Mouse (Mus musculus) limb, embryonic 14.5 days (tissue): ENCODE measurements around the gene Cacna1a. TPM values are rescaled to one million over a fixed set of nuclear protein-coding genes. Genes with fewer than 3 reads are reported as not detected.

Experiments
- ATAC-seq: fragments of 200-750 bp; cut with Nextera tagmentation; 2 replicates; pipeline ENCODE4 v1.8.0; 2017; ENCODE audit warnings: low read depth, moderate number of reproducible peaks, moderate TSS enrichment; ENCODE audit not compliant: low FRiP score
- DNase-seq: peaks from one replicate; pipeline ENCODE4 v3.0.0-alpha.2; 2015; ENCODE audit warnings: low spot score
- H3K27ac ChIP-seq: fragments of 300-500 bp; sonication (generic); replicated peaks from 2 replicates; pipeline ENCODE4 v1.5.1; 2014; ENCODE audit warnings: low read depth, mild to moderate bottlenecking, low read length, moderate library complexity, mixed read lengths
- H3K27me3 ChIP-seq: fragments of 300-500 bp; sonication (generic); 2 replicates; pipeline ENCODE4 v1.6.1; 2014; ENCODE audit warnings: low read length, mixed read lengths; ENCODE audit not compliant: control insufficient read depth, insufficient read depth
- H3K36me3 ChIP-seq: fragments of 300-500 bp; sonication (generic); 2 replicates; pipeline ENCODE4 v1.6.1; 2014; ENCODE audit warnings: mild to moderate bottlenecking, low read length, moderate library complexity, mixed read lengths; ENCODE audit not compliant: control insufficient read depth, insufficient read depth
- H3K4me1 ChIP-seq: fragments of 300-500 bp; sonication (generic); 2 replicates; pipeline ENCODE4 v1.6.1; 2014; ENCODE audit warnings: antibody characterized with exemption, low read length, mixed read lengths; ENCODE audit not compliant: control insufficient read depth, insufficient read depth
- H3K4me2 ChIP-seq: fragments of 300-500 bp; sonication (generic); replicated peaks from 2 replicates; pipeline ENCODE4 v1.6.1; 2014; ENCODE audit warnings: low read depth, mild to moderate bottlenecking, low read length, moderate library complexity; ENCODE audit not compliant: severe bottlenecking
- H3K4me3 ChIP-seq: fragments of 300-500 bp; sonication (generic); replicated peaks from 2 replicates; pipeline ENCODE4 v1.5.1; 2014; ENCODE audit warnings: low read length
- H3K9ac ChIP-seq: fragments of 300-500 bp; sonication (generic); 2 replicates; pipeline ENCODE4 v1.6.1; 2014; ENCODE audit warnings: mild to moderate bottlenecking, low read depth, low read length, moderate library complexity; ENCODE audit not compliant: severe bottlenecking
- H3K9me3 ChIP-seq: fragments of 300-500 bp; sonication (generic); 2 replicates; pipeline ENCODE4 v1.6.1; 2016; ENCODE audit warnings: low read length; ENCODE audit not compliant: control insufficient read depth
- POLR2A ChIP-seq: fragments of 200-500 bp; IDR thresholded peaks from 2 replicates; pipeline ENCODE4 v1.8.0; 2012; ENCODE audit warnings: inconsistent platforms, mild to moderate bottlenecking, moderate library complexity, borderline replicate concordance; ENCODE audit not compliant: insufficient read depth, insufficient read length; ENCODE audit errors: extremely low read depth
- WGBS: fragments of 180-500 bp; shearing (Covaris S2); extraction: QIAGEN DNeasy Blood & Tissue Kit; methylation state at CpG from one replicate; pipeline ENCODE4 v1.1.7; 2014; 5-methylcytosine and 5-hydroxymethylcytosine counted together
- polyA plus RNA-seq, 2 experiments: library from polyadenylated mRNA; depleted of rRNA in 1 of 2; stranded (reverse) in 1 of 2; unstranded in 1 of 2; fragments of >200 nt; fragmentation: Nextera tagmentation in 1 of 2; extraction: Ambion mirVana in 1 of 2; gene quantifications; 2 replicates each; pipeline versions ENCODE4 v1.2.1 to v1.2.3; 2012 to 2014

Gene Cacna1a
- polyA plus RNA-seq, 2 experiments, result 6.8 to 24.3 TPM

GRCm38 (mm10) chr8:84471271-84471995 lies 83.2 kb downstream of the Cacna1a start:
- Histone ChIP-seq H3K9ac (no peak overlapping the region), H3K4me2 (no peak overlapping the region), H3K4me1 (no peaks in the 10 kb centered on the region), H3K4me3 (no peak overlapping the region), H3K27me3 (no peaks in the 10 kb centered on the region), H3K36me3 (no peaks in the 10 kb centered on the region), H3K9me3 (no peaks in the 10 kb centered on the region), H3K27ac (no peak overlapping the region)
- DNase-seq (peak; percentile 86), ATAC-seq (no peak)
- no peak for TF ChIP-seq POLR2A
- WGBS, result 52% methylated on average over 9 of the region's 9 CpGs

- no peaks in the 10 kb centered on the region for H3K27me3 ChIP-seq
- H3K36me3 ChIP-seq, result no peaks in the 10 kb centered on the region
- DNase-seq (no peak), ATAC-seq (no peak)
- no peak overlapping the region for H3K27ac ChIP-seq
- no peak overlapping the region for H3K4me3 ChIP-seq
- H3K9ac ChIP-seq, result no peak overlapping the region
- no peak for TF ChIP-seq POLR2A
- H3K4me2 ChIP-seq, result no peak overlapping the region
- no peaks in the 10 kb centered on the region for H3K4me1 ChIP-seq
- H3K9me3 ChIP-seq, result no peaks in the 10 kb centered on the region
- 81% methylated on average over 1 of the region's 1 CpGs for WGBS
Measured at GRCm38 (mm10) chr8:84474456-84474855, 86.2 kb downstream of the Cacna1a start.

- no peak for TF ChIP-seq POLR2A
- 85% methylated on average over 3 of the region's 3 CpGs for WGBS
- Histone ChIP-seq H3K4me1 (no peaks in the 10 kb centered on the region), H3K9me3 (no peaks in the 10 kb centered on the region), H3K9ac (no peak overlapping the region), H3K36me3 (no peaks in the 10 kb centered on the region), H3K27ac (no peak overlapping the region), H3K27me3 (no peaks in the 10 kb centered on the region), H3K4me2 (no peak overlapping the region), H3K4me3 (no peak overlapping the region)
- DNase-seq, result no peak
- ATAC-seq, result no peak
Measured at GRCm38 (mm10) chr8:84477341-84477740, 89.1 kb downstream of the Cacna1a start.

GRCm38 (mm10) chr8:84483004-84483403 lies 94.8 kb downstream of the Cacna1a start:
- Histone ChIP-seq H3K9me3 (no peaks in the 10 kb centered on the region), H3K27ac (no peak overlapping the region), H3K36me3 (no peaks in the 10 kb centered on the region), H3K4me1 (no peaks in the 10 kb centered on the region), H3K9ac (no peak overlapping the region), H3K4me3 (no peak overlapping the region), H3K27me3 (no peaks in the 10 kb centered on the region), H3K4me2 (no peak overlapping the region)
- ATAC-seq, result no peak
- WGBS, result 80% methylated on average over 4 of the region's 4 CpGs
- no peak for TF ChIP-seq POLR2A
- DNase-seq, result no peak

GRCm38 (mm10) chr8:84485366-84485765 lies 97.1 kb downstream of the Cacna1a start:
- Histone ChIP-seq H3K27ac (no peak overlapping the region), H3K4me1 (no peaks in the 10 kb centered on the region), H3K9ac (no peak overlapping the region), H3K4me2 (no peak overlapping the region), H3K27me3 (no peaks in the 10 kb centered on the region), H3K4me3 (no peak overlapping the region), H3K9me3 (no peaks in the 10 kb centered on the region), H3K36me3 (no peaks in the 10 kb centered on the region)
- WGBS, result 77% methylated on average over 4 of the region's 4 CpGs
- TF ChIP-seq POLR2A, result no peak
- DNase-seq, result no peak
- ATAC-seq, result no peak
